Mouse (Mus musculus): ENCODE data around the gene Mgat5. TPM values are rescaled to one million over a fixed set of nuclear protein-coding genes. Genes with fewer than 3 reads are reported as not detected.
A peak's percentile ranks its signal among the peaks of the same experiment; 100 is the strongest.

Gene Mgat5
- polyA plus RNA-seq, 1 experiment, result 22.7 TPM

GRCm38 (mm10) chr1:127199186-127199585, 5.6 kb upstream of the Mgat5 start:
- peaks cover 19% of the 10 kb centered on the region for H3K4me1 ChIP-seq (ENCODE audit: control insufficient read depth, insufficient read depth, low read length)
- no peak overlapping the region for H3K4me3 ChIP-seq (ENCODE audit: insufficient read depth, low read length)
- H3K27ac ChIP-seq (ENCODE audit: insufficient read depth, low read depth, low read length), result no peak overlapping the region
- TF ChIP-seq CTCF (IDR thresholded peaks at IDR 0.05; ENCODE audit: low read depth, low read length) (no peak), POLR2A (IDR thresholded peaks at IDR 0.05; ENCODE audit: borderline replicate concordance, low read depth, low read length) (no peak)

GRCm38 (mm10) chr1:127202360-127202759, 2.5 kb upstream of the Mgat5 start:
- Histone ChIP-seq H3K4me1 (ENCODE audit: control insufficient read depth, insufficient read depth, low read length) (peaks cover 20% of the 10 kb centered on the region), H3K4me3 (ENCODE audit: insufficient read depth, low read length) (no peak overlapping the region), H3K27ac (ENCODE audit: insufficient read depth, low read depth, low read length) (no peak overlapping the region)
- TF ChIP-seq CTCF (IDR thresholded peaks at IDR 0.05; ENCODE audit: low read depth, low read length), result no peak
- TF ChIP-seq POLR2A (IDR thresholded peaks at IDR 0.05; ENCODE audit: borderline replicate concordance, low read depth, low read length), result no peak

GRCm38 (mm10) chr1:127203231-127203764, 1.5 kb upstream of the Mgat5 start:
- TF ChIP-seq POLR2A (IDR thresholded peaks at IDR 0.05; ENCODE audit: borderline replicate concordance, low read depth, low read length), result no peak
- peak; percentile 30; the same call in 1 of the 2 replicates for TF ChIP-seq CTCF (IDR thresholded peaks at IDR 0.05; ENCODE audit: low read depth, low read length)
- Histone ChIP-seq H3K4me1 (ENCODE audit: control insufficient read depth, insufficient read depth, low read length) (peaks cover 30% of the 10 kb centered on the region), H3K27ac (ENCODE audit: insufficient read depth, low read depth, low read length) (no peak overlapping the region), H3K4me3 (ENCODE audit: insufficient read depth, low read length) (no peak overlapping the region)

GRCm38 (mm10) chr1:127205501-127206019, 745 bp downstream of the Mgat5 start:
- H3K4me1 ChIP-seq (ENCODE audit: control insufficient read depth, insufficient read depth, low read length), result peaks cover 35% of the 10 kb centered on the region
- peak overlapping the region; percentile 85 for H3K4me3 ChIP-seq (ENCODE audit: insufficient read depth, low read length)
- no peak for TF ChIP-seq CTCF (IDR thresholded peaks at IDR 0.05; ENCODE audit: low read depth, low read length)
- no peak for TF ChIP-seq POLR2A (IDR thresholded peaks at IDR 0.05; ENCODE audit: borderline replicate concordance, low read depth, low read length)
- peak overlapping the region; percentile 91 for H3K27ac ChIP-seq (ENCODE audit: insufficient read depth, low read depth, low read length)

- no peak for TF ChIP-seq CTCF (IDR thresholded peaks at IDR 0.05; ENCODE audit: low read depth, low read length)
- TF ChIP-seq POLR2A (IDR thresholded peaks at IDR 0.05; ENCODE audit: borderline replicate concordance, low read depth, low read length), result no peak
Observed at GRCm38 (mm10) chr1:127206020-127206641, 1.3 kb downstream of the Mgat5 start.

GRCm38 (mm10) chr1:127206881-127207555, 2.2 kb downstream of the Mgat5 start:
- Histone ChIP-seq H3K27ac (ENCODE audit: insufficient read depth, low read depth, low read length) (peak overlapping the region; percentile 91), H3K4me1 (ENCODE audit: control insufficient read depth, insufficient read depth, low read length) (peaks cover 39% of the 10 kb centered on the region), H3K4me3 (ENCODE audit: insufficient read depth, low read length) (peak overlapping the region; percentile 85)
- TF ChIP-seq CTCF (IDR thresholded peaks at IDR 0.05; ENCODE audit: low read depth, low read length) (no peak), POLR2A (IDR thresholded peaks at IDR 0.05; ENCODE audit: borderline replicate concordance, low read depth, low read length) (no peak)

More at GRCm38 (mm10) chr1:127206020-127206641, 1.3 kb downstream of the Mgat5 start:
- H3K27ac ChIP-seq (ENCODE audit: insufficient read depth, low read depth, low read length), result peak overlapping the region; percentile 91
- peaks cover 38% of the 10 kb centered on the region for H3K4me1 ChIP-seq (ENCODE audit: control insufficient read depth, insufficient read depth, low read length)
- H3K4me3 ChIP-seq (ENCODE audit: insufficient read depth, low read length), result peak overlapping the region; percentile 85

GRCm38 (mm10) chr1:127208167-127208566, 3.4 kb downstream of the Mgat5 start:
- Histone ChIP-seq H3K27ac (ENCODE audit: insufficient read depth, low read depth, low read length) (no peak overlapping the region), H3K4me1 (ENCODE audit: control insufficient read depth, insufficient read depth, low read length) (peaks cover 42% of the 10 kb centered on the region), H3K4me3 (ENCODE audit: insufficient read depth, low read length) (no peak overlapping the region)
- TF ChIP-seq CTCF (IDR thresholded peaks at IDR 0.05; ENCODE audit: low read depth, low read length) (no peak), POLR2A (IDR thresholded peaks at IDR 0.05; ENCODE audit: borderline replicate concordance, low read depth, low read length) (no peak)

GRCm38 (mm10) chr1:127212812-127213211, 8.0 kb downstream of the Mgat5 start:
- H3K4me3 ChIP-seq (ENCODE audit: insufficient read depth, low read length), result no peak overlapping the region
- no peak overlapping the region for H3K27ac ChIP-seq (ENCODE audit: insufficient read depth, low read depth, low read length)
- no peak for TF ChIP-seq CTCF (IDR thresholded peaks at IDR 0.05; ENCODE audit: low read depth, low read length)
- peaks cover 68% of the 10 kb centered on the region for H3K4me1 ChIP-seq (ENCODE audit: control insufficient read depth, insufficient read depth, low read length)

- Histone ChIP-seq H3K4me3 (ENCODE audit: insufficient read depth, low read length) (no peak overlapping the region), H3K27ac (ENCODE audit: insufficient read depth, low read depth, low read length) (no peak overlapping the region), H3K4me1 (ENCODE audit: control insufficient read depth, insufficient read depth, low read length) (peaks cover 66% of the 10 kb centered on the region)
- TF ChIP-seq CTCF (IDR thresholded peaks at IDR 0.05; ENCODE audit: low read depth, low read length) (no peak), POLR2A (IDR thresholded peaks at IDR 0.05; ENCODE audit: borderline replicate concordance, low read depth, low read length) (no peak)
Observed at GRCm38 (mm10) chr1:127213434-127213833, 8.6 kb downstream of the Mgat5 start.
